Mouse (Mus musculus): ENCODE data around the gene Aldh4a1. TPM values are rescaled to one million over a fixed set of nuclear protein-coding genes. Genes with fewer than 3 reads are reported as not detected.

The Aldh4a1 gene
- total RNA-seq, 1 experiment: 63.5 TPM

- Histone ChIP-seq H3K4me3 (ENCODE audit: insufficient read depth in 1 of 2, low read depth in 1 of 2, low read length in 2 of 2, poor library complexity in 1 of 2, severe bottlenecking in 1 of 2) (peak overlapping the region in 1 of 2 experiments; percentile 86; a peak in 2 of 4 replicates), H3K9ac (ENCODE audit: insufficient read depth, low read depth, low read length, poor library complexity, severe bottlenecking) (no peak overlapping the region; the same call in 1 of the 2 replicates), H3K36me3 (ENCODE audit: control insufficient read depth, insufficient read depth, low read length, poor library complexity, severe bottlenecking) (peaks cover 3% of the 10 kb centered on the region), H3K27ac (ENCODE audit: insufficient read depth, low read depth, low read length, poor library complexity, severe bottlenecking) (no peak overlapping the region), H3K4me1 (ENCODE audit: control insufficient read depth in 2 of 2, insufficient read depth in 2 of 2, low read length in 2 of 2, poor library complexity in 1 of 2) (peaks cover 0 to 20% of the 10 kb centered on the region in 2 experiments; a peak in 2 of 4 replicates), H3K9me3 (ENCODE audit: control insufficient read depth, insufficient read depth, low read depth, low read length) (no peaks in the 10 kb centered on the region)
- no peak for TF ChIP-seq ZNF384 (IDR thresholded peaks at IDR 0.05; ENCODE audit: low read depth, low read length)
- no peak for TF ChIP-seq ZC3H11A (IDR thresholded peaks at IDR 0.05; ENCODE audit: borderline replicate concordance, low read depth, low read length)
- no peak for TF ChIP-seq HCFC1 (IDR thresholded peaks at IDR 0.05; ENCODE audit: borderline replicate concordance, insufficient read depth, low read length)
- TF ChIP-seq CHD2 (IDR thresholded peaks at IDR 0.05; ENCODE audit: low read depth, low read length): no peak
- no peak for TF ChIP-seq MAFK (IDR thresholded peaks at IDR 0.05; ENCODE audit: insufficient read depth, low read depth, low read length)
- DNase-seq (ENCODE audit: low read depth, low spot score): no peak
- in situ Hi-C loops (cut with MboI; ENCODE audit: low sequenced_read_pairs in 2 of 2, unreplicated experiment in 2 of 2): no loop called here
Measured at GRCm38 (mm10) chr4:139617001-139617364, 5.7 kb upstream of the Aldh4a1 start.

- Histone ChIP-seq H3K27ac (ENCODE audit: insufficient read depth, low read depth, low read length, poor library complexity, severe bottlenecking) (no peak overlapping the region), H3K36me3 (ENCODE audit: control insufficient read depth, insufficient read depth, low read length, poor library complexity, severe bottlenecking) (no peaks in the 10 kb centered on the region; the same call in 1 of the 2 replicates), H3K4me1 (ENCODE audit: control insufficient read depth in 2 of 2, insufficient read depth in 2 of 2, low read length in 2 of 2, poor library complexity in 1 of 2) (peaks cover 0 to 30% of the 10 kb centered on the region in 2 experiments; a peak in 2 of 4 replicates), H3K9ac (ENCODE audit: insufficient read depth, low read depth, low read length, poor library complexity, severe bottlenecking) (no peak overlapping the region), H3K9me3 (ENCODE audit: control insufficient read depth, insufficient read depth, low read depth, low read length) (no peaks in the 10 kb centered on the region), H3K4me3 (ENCODE audit: insufficient read depth in 1 of 2, low read depth in 1 of 2, low read length in 2 of 2, poor library complexity in 1 of 2, severe bottlenecking in 1 of 2) (no peak overlapping the region)
- in situ Hi-C loops (cut with MboI; ENCODE audit: low sequenced_read_pairs in 2 of 2, unreplicated experiment in 2 of 2): loop anchor here in 1 of 2 experiments (10.0 kb wide), 1 partner anchor 145 kb away; no protein-coding TSS in a partner anchor
- TF ChIP-seq HCFC1 (IDR thresholded peaks at IDR 0.05; ENCODE audit: borderline replicate concordance, insufficient read depth, low read length) (no peak), ZNF384 (IDR thresholded peaks at IDR 0.05; ENCODE audit: low read depth, low read length) (no peak), CHD2 (IDR thresholded peaks at IDR 0.05; ENCODE audit: low read depth, low read length) (no peak), ZC3H11A (IDR thresholded peaks at IDR 0.05; ENCODE audit: borderline replicate concordance, low read depth, low read length) (no peak), MAFK (IDR thresholded peaks at IDR 0.05; ENCODE audit: insufficient read depth, low read depth, low read length) (no peak)
- DNase-seq (ENCODE audit: low read depth, low spot score): no peak
Measured at GRCm38 (mm10) chr4:139619765-139620164, 2.9 kb upstream of the Aldh4a1 start.

GRCm38 (mm10) chr4:139623434-139624115, 909 bp downstream of the Aldh4a1 start:
- no peaks in the 10 kb centered on the region for H3K9me3 ChIP-seq (ENCODE audit: control insufficient read depth, insufficient read depth, low read depth, low read length)
- TF ChIP-seq HCFC1 (IDR thresholded peaks at IDR 0.05; ENCODE audit: borderline replicate concordance, insufficient read depth, low read length): no peak
- no peak for TF ChIP-seq ZC3H11A (IDR thresholded peaks at IDR 0.05; ENCODE audit: borderline replicate concordance, low read depth, low read length)
- TF ChIP-seq ZNF384 (IDR thresholded peaks at IDR 0.05; ENCODE audit: low read depth, low read length): no peak
- no peak for TF ChIP-seq MAFK (IDR thresholded peaks at IDR 0.05; ENCODE audit: insufficient read depth, low read depth, low read length)
- TF ChIP-seq CHD2 (IDR thresholded peaks at IDR 0.05; ENCODE audit: low read depth, low read length): no peak
- peak overlapping the region; percentile 81 for H3K9ac ChIP-seq (ENCODE audit: insufficient read depth, low read depth, low read length, poor library complexity, severe bottlenecking)
- peak overlapping the region; percentile 78 to 84 for H3K4me3 ChIP-seq (ENCODE audit: insufficient read depth in 1 of 2, low read depth in 1 of 2, low read length in 2 of 2, poor library complexity in 1 of 2, severe bottlenecking in 1 of 2)
- peaks cover 0 to 23% of the 10 kb centered on the region in 2 experiments; a peak in 2 of 4 replicates for H3K4me1 ChIP-seq (ENCODE audit: control insufficient read depth in 2 of 2, insufficient read depth in 2 of 2, low read length in 2 of 2, poor library complexity in 1 of 2)
- H3K27ac ChIP-seq (ENCODE audit: insufficient read depth, low read depth, low read length, poor library complexity, severe bottlenecking): no peak overlapping the region
- no peak for DNase-seq (ENCODE audit: low read depth, low spot score)
- H3K36me3 ChIP-seq (ENCODE audit: control insufficient read depth, insufficient read depth, low read length, poor library complexity, severe bottlenecking): peaks cover 3% of the 10 kb centered on the region; the same call in 1 of the 2 replicates
- in situ Hi-C loops (cut with MboI; ENCODE audit: low sequenced_read_pairs in 2 of 2, unreplicated experiment in 2 of 2): loop anchor here in 1 of 2 experiments (10.0 kb wide), 1 partner anchor 149 kb away; no protein-coding TSS in a partner anchor

GRCm38 (mm10) chr4:139624116-139624489, 1.4 kb downstream of the Aldh4a1 start:
- Histone ChIP-seq H3K9ac (ENCODE audit: insufficient read depth, low read depth, low read length, poor library complexity, severe bottlenecking) (no peak overlapping the region), H3K9me3 (ENCODE audit: control insufficient read depth, insufficient read depth, low read depth, low read length) (no peaks in the 10 kb centered on the region), H3K36me3 (ENCODE audit: control insufficient read depth, insufficient read depth, low read length, poor library complexity, severe bottlenecking) (peaks cover 3% of the 10 kb centered on the region; the same call in 1 of the 2 replicates), H3K27ac (ENCODE audit: insufficient read depth, low read depth, low read length, poor library complexity, severe bottlenecking) (no peak overlapping the region), H3K4me3 (ENCODE audit: insufficient read depth in 1 of 2, low read depth in 1 of 2, low read length in 2 of 2, poor library complexity in 1 of 2, severe bottlenecking in 1 of 2) (no peak overlapping the region; a peak in 1 of 4 replicates), H3K4me1 (ENCODE audit: control insufficient read depth in 2 of 2, insufficient read depth in 2 of 2, low read length in 2 of 2, poor library complexity in 1 of 2) (peaks cover 0 to 23% of the 10 kb centered on the region in 2 experiments; a peak in 2 of 4 replicates)
- DNase-seq (ENCODE audit: low read depth, low spot score): no peak
- TF ChIP-seq MAFK (IDR thresholded peaks at IDR 0.05; ENCODE audit: insufficient read depth, low read depth, low read length) (no peak), ZC3H11A (IDR thresholded peaks at IDR 0.05; ENCODE audit: borderline replicate concordance, low read depth, low read length) (no peak)
- in situ Hi-C loops (cut with MboI; ENCODE audit: low sequenced_read_pairs in 2 of 2, unreplicated experiment in 2 of 2): loop anchor here in 1 of 2 experiments (10.0 kb wide), 1 partner anchor 149 kb away; no protein-coding TSS in a partner anchor
